Mouse (Mus musculus) lung, embryonic 14.5 days (tissue): ENCODE measurements around the gene Il27. TPM values are rescaled to one million over a fixed set of nuclear protein-coding genes. Genes with fewer than 3 reads are reported as not detected.

Experiments used
- ATAC-seq: fragments of 200-750 bp; cut with Nextera tagmentation; 2 replicates; pipeline ENCODE4 v1.8.0; 2017; ENCODE audit warnings: mild to moderate bottlenecking, moderate TSS enrichment, moderate library complexity; ENCODE audit not compliant: insufficient read depth
- DNase-seq: peaks from one replicate; pipeline ENCODE4 v3.0.0-alpha.2; 2015
- H3K27ac ChIP-seq: fragments of 300-500 bp; sonication (generic); 2 replicates; pipeline ENCODE4 v1.5.1; 2014; ENCODE audit warnings: low read depth, mild to moderate bottlenecking, moderate library complexity
- H3K27me3 ChIP-seq: fragments of 300-500 bp; sonication (generic); 2 replicates; pipeline ENCODE4 v1.6.1; 2014; ENCODE audit warnings: low read length, control low read depth; ENCODE audit not compliant: insufficient read depth
- H3K36me3 ChIP-seq: fragments of 300-500 bp; sonication (generic); 2 replicates; pipeline ENCODE4 v1.6.1; 2014; ENCODE audit warnings: control low read depth; ENCODE audit not compliant: insufficient read depth
- H3K4me1 ChIP-seq: fragments of 300-500 bp; sonication (generic); 2 replicates; pipeline ENCODE4 v1.6.1; 2014; ENCODE audit warnings: antibody characterized with exemption, control low read depth; ENCODE audit not compliant: insufficient read depth
- H3K4me2 ChIP-seq: fragments of 300-500 bp; sonication (generic); 2 replicates; pipeline ENCODE4 v1.6.1; 2014; ENCODE audit warnings: mild to moderate bottlenecking
- H3K4me3 ChIP-seq: fragments of 300-500 bp; sonication (generic); 2 replicates; pipeline ENCODE4 v1.5.1; 2014; ENCODE audit warnings: low read depth, low read length
- H3K9ac ChIP-seq: fragments of 300-500 bp; sonication (generic); 2 replicates; pipeline ENCODE4 v1.6.1; 2014
- H3K9me3 ChIP-seq: fragments of 300-500 bp; sonication (generic); 2 replicates; pipeline ENCODE4 v1.6.1; 2016; ENCODE audit warnings: low read depth, low read length, control low read depth
- CTCF ChIP-seq: IDR thresholded peaks from 2 replicates; pipeline ENCODE4 v1.5.1; 2016; ENCODE audit warnings: antibody characterized with exemption, low read depth
- WGBS: fragments of 180-500 bp; shearing (Covaris S2); extraction: QIAGEN DNeasy Blood & Tissue Kit; methylation state at CpG from one replicate; pipeline ENCODE4 v1.1.7; 2014; 5-methylcytosine and 5-hydroxymethylcytosine counted together
- polyA plus RNA-seq: library from polyadenylated mRNA; unstranded; fragments of >200 nt; fragmentation: Nextera tagmentation; extraction: Ambion mirVana; gene quantifications from 2 replicates; pipeline ENCODE4 v1.2.1, GENCODE M21; 2014

The Il27 gene
- polyA plus RNA-seq, 1 experiment from 2014 or later = not detected

DNA sequence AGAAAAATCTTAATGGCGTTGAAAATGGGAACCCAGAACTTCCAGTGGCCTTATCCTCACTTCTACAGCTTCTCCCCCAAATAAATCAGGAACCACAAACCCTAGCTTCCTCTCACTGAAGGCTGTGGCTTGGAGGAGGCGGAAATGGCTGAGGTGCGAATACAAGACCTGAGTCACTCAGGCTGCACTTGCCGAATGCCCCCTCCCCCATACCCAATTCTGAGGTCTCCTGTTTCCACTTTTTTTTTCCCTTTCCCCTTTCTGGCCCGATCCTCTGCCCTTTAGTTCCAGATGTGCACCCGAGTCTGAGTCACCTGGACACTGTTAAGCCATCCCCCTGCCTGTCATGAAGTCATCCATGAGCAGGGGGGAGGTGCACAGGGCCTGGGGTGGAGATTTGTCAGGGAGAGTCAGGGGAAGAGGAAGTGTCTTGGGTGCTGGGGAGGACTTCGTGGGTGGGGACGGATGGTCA is 10.2 kb downstream of the Il27 start, which contains the start of gene Apobr:
Gene Apobr (plus strand): TSS at position 437 of the 472 bp plus-strand sequence.
- H3K9ac ChIP-seq = peak within 1 kb of the TSS; percentile 57; the same call in 1 of the 2 replicates
- H3K4me1 ChIP-seq = no peaks in the 10 kb centered on the region
- peak within 1 kb of the TSS; percentile 55 for H3K4me3 ChIP-seq
- H3K4me2 ChIP-seq = peak within 1 kb of the TSS; percentile 83
- no peaks in the 10 kb centered on the region for H3K9me3 ChIP-seq
- no peaks in the 10 kb centered on the region for H3K27me3 ChIP-seq
- ATAC-seq = no peak
- WGBS = 73% methylated on average over 8 of the region's 8 CpGs
- H3K36me3 ChIP-seq = no peaks in the 10 kb centered on the region
- no peak within 1 kb of the TSS for H3K27ac ChIP-seq
- no peak for DNase-seq
- no peak for TF ChIP-seq CTCF

DNA sequence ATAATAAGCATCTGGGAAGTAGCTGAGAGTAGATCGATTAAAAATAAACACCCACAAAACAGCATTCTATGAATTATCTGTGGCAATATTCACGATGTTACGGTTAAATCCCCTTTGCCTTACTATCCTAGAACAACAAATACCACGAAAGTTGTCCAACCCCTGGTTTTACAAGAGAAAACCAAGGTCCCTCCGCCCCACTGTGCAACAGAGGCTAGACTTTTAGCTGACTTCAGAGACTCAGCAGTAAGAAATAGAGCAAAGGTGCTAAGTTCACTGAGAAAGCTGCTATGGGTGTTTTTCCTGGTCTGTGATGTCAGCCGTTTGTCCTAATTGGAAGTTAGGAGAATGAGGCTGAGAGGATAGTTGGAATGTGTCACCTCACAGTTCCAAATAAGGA is 11.0 kb downstream of the Il27 start:
- ATAC-seq (no peak), DNase-seq (peak; percentile 19)
- H3K9ac ChIP-seq = peak overlapping the region; percentile 57; the same call in 1 of the 2 replicates
- TF ChIP-seq CTCF = no peak
- WGBS = 53% methylated on average over 6 of the region's 6 CpGs
- H3K4me2 ChIP-seq = peak overlapping the region; percentile 83
- H3K4me3 ChIP-seq = peak overlapping the region; percentile 55
- H3K4me1 ChIP-seq = no peaks in the 10 kb centered on the region
- H3K27ac ChIP-seq = no peak overlapping the region
- no peaks in the 10 kb centered on the region for H3K9me3 ChIP-seq
- H3K36me3 ChIP-seq = peaks cover 3% of the 10 kb centered on the region; the same call in 1 of the 2 replicates
- H3K27me3 ChIP-seq = no peaks in the 10 kb centered on the region

DNA sequence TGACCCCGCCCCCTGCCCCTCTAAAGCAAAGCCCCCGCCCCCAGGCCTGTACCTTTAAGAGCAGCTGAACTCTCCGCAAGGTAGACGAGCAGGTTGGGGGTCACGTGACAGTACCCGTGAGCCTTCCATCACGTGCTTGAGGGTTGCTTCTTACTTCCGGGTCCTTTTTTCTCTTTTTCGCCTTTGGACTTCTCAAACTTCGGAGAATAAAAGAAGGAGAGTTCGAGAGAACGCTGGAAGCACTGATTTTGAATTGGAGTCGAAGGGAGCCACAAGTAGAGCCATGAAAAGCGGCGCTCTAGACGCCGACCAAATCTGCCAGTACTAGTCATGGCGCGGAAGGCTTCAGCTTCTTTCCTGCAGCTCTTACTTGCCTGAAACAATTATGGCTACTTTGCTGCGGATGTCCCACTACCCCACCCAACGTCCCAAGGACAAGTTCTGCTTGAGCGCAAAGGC is 11.5 kb downstream of the Il27 start:
- Histone ChIP-seq H3K4me3 (peak overlapping the region; percentile 55), H3K4me2 (peak overlapping the region; percentile 83), H3K36me3 (peaks cover 5% of the 10 kb centered on the region; the same call in 1 of the 2 replicates), H3K9ac (peak overlapping the region; percentile 57), H3K27me3 (no peaks in the 10 kb centered on the region), H3K9me3 (no peaks in the 10 kb centered on the region), H3K4me1 (no peaks in the 10 kb centered on the region), H3K27ac (peak overlapping the region; percentile 86)
- peak; percentile 78 for ATAC-seq
- no peak for TF ChIP-seq CTCF
- under 1% methylated on average over 22 of the region's 22 CpGs for WGBS
- DNase-seq = peak; percentile 91

DNA sequence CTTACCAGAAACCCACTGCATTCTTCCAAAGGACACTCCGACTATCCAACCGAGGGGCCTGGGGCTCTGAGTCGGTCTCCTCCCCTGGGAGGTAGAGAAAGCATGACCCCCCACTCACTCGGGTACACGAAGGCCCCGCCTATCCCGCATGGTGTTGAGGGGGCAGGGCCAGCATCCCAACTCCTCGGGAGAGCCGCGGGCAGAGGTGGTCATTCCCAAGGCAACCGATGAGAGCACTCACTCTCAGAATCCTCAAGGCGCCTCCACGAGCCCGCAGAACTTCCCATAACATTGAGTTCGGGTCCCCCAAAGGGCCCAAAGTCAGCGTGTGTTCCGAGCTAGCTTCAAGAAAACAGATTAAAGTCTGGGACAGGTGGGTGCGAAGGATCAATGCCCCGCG is 12.0 kb downstream of the Il27 start:
- Histone ChIP-seq H3K27ac (no peak overlapping the region; the same call in 1 of the 2 replicates), H3K9me3 (no peaks in the 10 kb centered on the region), H3K27me3 (no peaks in the 10 kb centered on the region), H3K36me3 (peaks cover 5% of the 10 kb centered on the region; the same call in 1 of the 2 replicates), H3K4me2 (peak overlapping the region; percentile 83), H3K4me1 (no peaks in the 10 kb centered on the region), H3K9ac (peak overlapping the region; percentile 57), H3K4me3 (peak overlapping the region; percentile 55)
- ATAC-seq = peak; percentile 67
- peak; percentile 58 for DNase-seq
- no peak for TF ChIP-seq CTCF
- WGBS = under 1% methylated on average over 20 of the region's 20 CpGs

DNA sequence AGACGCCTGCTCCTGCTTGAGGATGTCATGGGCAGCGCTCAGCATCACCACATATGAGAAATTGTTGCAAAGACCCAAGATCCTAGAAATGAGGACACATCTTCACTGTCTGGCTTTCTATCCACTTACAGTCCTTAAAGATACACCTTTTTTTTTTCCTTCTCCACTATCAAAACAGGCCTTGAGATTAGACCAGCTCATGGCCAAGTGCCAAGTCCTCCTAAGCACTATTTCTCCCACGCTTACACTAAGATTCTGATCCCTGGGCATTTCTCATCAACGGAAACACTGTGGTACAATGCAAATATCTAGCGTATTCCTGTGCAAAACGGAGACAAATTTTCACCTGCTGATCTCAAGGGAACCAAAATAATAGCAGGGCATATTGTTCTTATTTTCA is 13.1 kb downstream of the Il27 start:
- WGBS = 77% methylated on average over 6 of the region's 6 CpGs
- H3K9me3 ChIP-seq = no peaks in the 10 kb centered on the region
- H3K9ac ChIP-seq = no peak overlapping the region
- no peaks in the 10 kb centered on the region for H3K27me3 ChIP-seq
- H3K27ac ChIP-seq = no peak overlapping the region
- no peak for TF ChIP-seq CTCF
- H3K36me3 ChIP-seq = peaks cover 5% of the 10 kb centered on the region; the same call in 1 of the 2 replicates
- ATAC-seq (no peak), DNase-seq (no peak)
- no peaks in the 10 kb centered on the region for H3K4me1 ChIP-seq
- no peak overlapping the region; the same call in 1 of the 2 replicates for H3K4me2 ChIP-seq
- no peak overlapping the region for H3K4me3 ChIP-seq

DNA sequence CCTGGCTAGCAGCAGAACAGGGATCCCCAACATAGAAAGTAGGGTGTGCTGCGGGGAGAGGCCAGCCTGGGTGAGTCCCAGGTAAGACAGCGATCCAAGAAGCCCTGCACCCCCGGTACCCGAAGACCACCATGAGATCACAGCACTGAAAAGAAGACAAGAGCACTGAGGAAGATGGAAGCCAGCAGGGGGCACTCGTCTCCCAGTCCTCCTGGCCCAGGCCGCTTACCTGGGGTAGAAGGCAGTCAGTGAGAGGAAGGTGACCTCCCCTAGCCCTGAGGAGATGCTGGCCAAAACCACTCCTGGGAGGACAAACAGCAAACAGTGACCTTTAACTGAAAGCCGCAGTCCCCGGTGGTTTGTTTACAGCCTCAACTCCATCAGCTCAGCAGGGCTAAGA is 15.6 kb downstream of the Il27 start:
- DNase-seq (peak; percentile 51), ATAC-seq (no peak)
- no peak overlapping the region for H3K4me3 ChIP-seq
- peak; percentile 73 for TF ChIP-seq CTCF
- no peaks in the 10 kb centered on the region for H3K27me3 ChIP-seq
- 40% methylated on average over 8 of the region's 8 CpGs for WGBS
- H3K36me3 ChIP-seq = peaks cover 11% of the 10 kb centered on the region; the same call in 1 of the 2 replicates
- no peaks in the 10 kb centered on the region for H3K4me1 ChIP-seq
- H3K4me2 ChIP-seq = no peak overlapping the region
- no peaks in the 10 kb centered on the region for H3K9me3 ChIP-seq
- no peak overlapping the region for H3K27ac ChIP-seq
- H3K9ac ChIP-seq = no peak overlapping the region

DNA sequence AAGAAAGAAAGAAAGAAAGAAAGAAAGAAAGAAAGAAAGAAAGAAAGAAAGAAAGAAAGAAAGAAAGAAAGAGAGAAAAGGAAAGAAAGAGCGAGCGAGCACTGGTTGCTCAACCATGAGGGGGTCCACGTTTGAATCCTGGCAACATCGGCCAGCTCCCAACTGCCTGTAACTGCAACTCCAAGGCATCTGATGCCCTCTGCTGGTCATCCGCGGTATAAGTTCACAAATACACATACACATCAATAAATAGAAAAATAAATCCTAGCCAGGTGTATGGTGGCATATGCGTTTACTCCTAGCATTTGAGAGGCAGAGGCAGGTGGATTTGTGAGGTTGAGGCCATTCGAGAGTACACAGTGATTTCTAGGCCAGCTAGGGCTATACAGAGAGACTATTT is 17.8 kb downstream of the Il27 start:
- no peaks in the 10 kb centered on the region for H3K4me1 ChIP-seq
- no peak overlapping the region for H3K4me3 ChIP-seq
- ATAC-seq (no peak), DNase-seq (peak; percentile 75)
- H3K27ac ChIP-seq = no peak overlapping the region
- peaks cover 20% of the 10 kb centered on the region; the same call in 1 of the 2 replicates for H3K36me3 ChIP-seq
- no peaks in the 10 kb centered on the region for H3K27me3 ChIP-seq
- no peak overlapping the region for H3K4me2 ChIP-seq
- H3K9ac ChIP-seq = no peak overlapping the region
- WGBS = 52% methylated on average over 8 of the region's 8 CpGs
- peak; percentile 72 for TF ChIP-seq CTCF
- no peaks in the 10 kb centered on the region for H3K9me3 ChIP-seq
